Mouse (Mus musculus): ENCODE data around the gene Fstl5.
"Not testable (repeated sequence)": the region's sequence is repeated elsewhere in the genome, so short reads cannot be mapped to it uniquely, and the experiment has no call there.

Gene Fstl5

DNA sequence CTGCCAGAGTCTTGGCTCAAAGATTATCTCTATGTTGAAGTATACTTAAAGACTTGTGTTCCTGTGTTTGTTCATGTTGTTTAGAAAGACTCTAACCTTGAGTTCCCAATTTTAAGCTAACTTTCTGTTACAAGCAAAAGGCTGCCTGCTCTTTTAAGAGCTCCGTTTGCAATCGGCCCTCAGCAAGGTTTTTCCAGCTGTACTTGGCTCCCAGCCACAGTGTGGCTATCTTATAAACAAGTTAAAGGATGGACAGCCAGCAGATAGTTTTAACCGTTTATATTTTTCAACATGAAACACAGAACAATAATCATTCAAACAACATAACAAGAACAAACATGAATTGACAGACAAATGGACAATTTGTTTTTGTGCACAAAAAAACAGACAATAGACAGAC, 433.8 kb downstream of the Fstl5 start:
- not testable (repeated sequence) for DNase-seq (ENCODE audit: extremely low spot score)

DNA sequence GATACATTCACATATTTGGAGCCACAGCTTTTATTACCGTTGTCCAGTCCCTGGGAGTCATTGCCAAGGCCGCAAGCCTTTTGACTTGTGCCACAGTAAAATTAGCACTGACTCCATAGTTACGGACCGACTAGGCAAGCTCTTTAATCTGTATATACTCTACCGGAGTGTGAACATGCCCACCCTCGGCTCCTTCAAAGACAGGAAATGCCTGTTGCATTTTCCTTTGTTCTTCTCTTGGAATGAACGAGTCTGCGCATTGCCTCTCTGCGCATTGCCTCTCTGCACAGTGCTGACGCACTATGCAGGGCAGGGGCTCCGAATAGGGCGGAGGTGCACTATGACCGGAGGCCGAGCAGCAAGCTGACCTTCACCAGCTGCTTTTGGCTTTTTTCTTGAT, 434.7 kb downstream of the Fstl5 start:
- no peak for DNase-seq (ENCODE audit: extremely low spot score)

DNA sequence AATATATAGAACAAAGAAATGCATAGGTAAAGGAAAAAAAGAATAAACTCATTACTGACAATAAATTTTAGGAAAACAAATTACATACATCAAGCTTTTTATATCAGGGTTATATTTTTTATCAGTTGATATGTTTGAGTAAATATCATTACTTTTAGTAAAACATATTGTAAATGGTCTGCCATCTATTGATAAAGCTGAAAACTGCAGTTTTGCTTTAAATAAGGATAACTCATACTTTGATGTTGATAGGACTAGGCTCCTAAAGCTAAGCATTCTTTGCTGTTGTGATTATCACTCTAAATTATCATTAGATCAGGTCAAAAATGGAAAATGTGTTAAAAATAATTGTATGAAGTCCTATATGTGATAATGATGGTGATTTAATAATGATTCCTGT, 493.3 kb downstream of the Fstl5 start:
- DNase-seq (ENCODE audit: extremely low spot score) = no peak

DNA sequence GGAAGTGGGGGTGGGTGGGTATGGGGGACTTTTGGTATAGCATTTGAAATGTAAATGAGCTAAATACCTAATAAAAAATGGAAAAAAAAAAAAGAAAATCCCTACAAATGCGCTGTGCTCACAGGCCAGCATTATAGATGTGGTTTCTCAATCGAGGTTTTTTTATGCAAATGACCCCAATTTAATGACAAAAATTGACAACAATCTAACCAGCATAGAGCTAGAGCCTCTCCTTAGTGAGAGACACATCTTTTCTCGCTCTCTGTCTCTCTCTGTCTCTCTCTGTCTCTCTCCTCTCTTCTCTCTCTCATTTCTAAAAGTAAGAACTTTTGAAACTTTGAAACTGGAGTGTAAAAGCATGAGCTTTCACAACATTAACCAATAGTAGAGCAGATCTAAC, 498.4 kb downstream of the Fstl5 start:
- DNase-seq (ENCODE audit: extremely low spot score) = no peak

DNA sequence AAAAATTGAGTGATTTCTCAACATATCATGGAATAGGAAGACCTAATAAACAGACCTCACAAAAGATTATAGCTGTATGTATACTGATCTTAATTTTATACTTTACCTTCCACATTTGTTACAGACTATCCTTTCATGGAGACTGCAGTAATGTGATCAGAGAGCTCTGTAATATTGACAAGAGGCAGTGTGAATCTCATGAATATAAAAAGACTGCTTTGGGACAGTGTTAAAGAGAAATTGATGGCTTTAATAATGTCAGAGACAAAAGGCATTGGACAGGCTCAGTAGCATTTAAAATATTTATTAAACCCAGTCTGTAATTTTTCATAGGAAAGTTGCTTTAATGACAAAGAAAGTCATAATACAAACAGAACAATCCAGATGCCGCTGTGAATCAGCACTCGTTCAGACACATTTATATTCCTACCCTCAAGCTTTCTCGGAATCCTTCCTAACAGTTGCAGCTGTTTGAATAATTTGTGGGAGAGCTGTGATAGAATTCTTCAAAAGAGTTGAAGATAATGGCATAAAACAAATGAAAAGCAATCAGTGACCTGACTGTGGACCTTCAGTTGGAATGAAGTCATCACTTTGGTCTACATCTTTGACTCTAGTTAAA, 499.0 kb downstream of the Fstl5 start:
- DNase-seq (ENCODE audit: extremely low spot score) = no peak

DNA sequence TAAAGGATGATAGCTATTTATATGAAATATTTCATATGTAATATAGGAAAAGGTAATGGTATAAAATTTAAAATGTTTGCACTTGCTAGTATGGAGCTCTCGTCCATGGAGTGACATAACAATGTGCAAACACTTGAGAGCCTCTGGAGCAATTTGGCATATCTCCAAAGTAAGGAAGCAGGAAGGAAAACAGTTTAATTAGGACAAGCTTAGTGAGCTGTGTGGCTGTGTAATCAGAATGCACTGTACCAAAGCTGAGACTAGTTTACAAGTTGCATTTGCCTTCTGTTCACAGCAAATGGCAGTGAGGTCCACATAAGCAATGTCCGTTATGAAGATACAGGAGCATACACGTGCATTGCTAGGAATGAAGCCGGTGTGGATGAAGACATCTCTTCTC, 519.1 kb downstream of the Fstl5 start:
- no peak for DNase-seq (ENCODE audit: extremely low spot score)

DNA sequence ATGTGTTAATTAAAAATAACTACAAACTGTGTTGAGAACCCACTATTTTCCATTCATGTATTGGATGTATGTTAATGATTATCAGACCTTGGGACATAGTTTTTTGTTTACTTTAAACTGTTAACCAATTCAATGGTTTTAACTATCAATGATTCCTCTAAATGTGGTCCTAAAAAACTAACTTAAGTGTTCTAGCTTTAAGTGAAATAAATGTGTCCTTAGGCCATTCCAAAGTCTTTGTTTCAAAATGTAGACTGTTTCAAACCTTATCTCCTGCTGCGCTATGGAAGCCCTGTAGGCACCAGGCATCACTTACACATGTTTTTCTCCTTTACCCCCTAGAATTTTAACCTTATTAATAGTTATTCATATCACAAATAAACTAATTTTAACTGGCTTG, 546.0 kb downstream of the Fstl5 start:
- DNase-seq (ENCODE audit: extremely low spot score) = no peak

DNA sequence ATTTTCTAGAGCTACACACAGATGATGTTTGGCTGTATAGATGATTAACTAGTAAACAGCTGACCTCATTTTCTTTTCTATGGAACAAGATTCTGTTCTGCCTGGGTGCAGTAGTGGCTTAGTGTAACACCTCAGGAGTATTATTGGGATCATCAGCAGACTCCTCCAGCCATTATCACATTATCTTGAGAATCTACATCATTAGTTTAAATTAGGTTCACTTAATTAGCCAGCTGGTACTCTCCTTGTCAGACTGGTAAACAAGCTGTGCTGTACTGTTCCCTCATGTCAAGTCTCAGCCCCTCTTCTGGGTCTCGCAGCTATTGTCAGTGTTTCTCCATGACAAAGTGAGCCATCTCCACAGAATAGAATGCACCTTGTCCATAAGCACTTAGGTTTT, 580.2 kb downstream of the Fstl5 start:
- DNase-seq (ENCODE audit: extremely low spot score) = no peak

DNA sequence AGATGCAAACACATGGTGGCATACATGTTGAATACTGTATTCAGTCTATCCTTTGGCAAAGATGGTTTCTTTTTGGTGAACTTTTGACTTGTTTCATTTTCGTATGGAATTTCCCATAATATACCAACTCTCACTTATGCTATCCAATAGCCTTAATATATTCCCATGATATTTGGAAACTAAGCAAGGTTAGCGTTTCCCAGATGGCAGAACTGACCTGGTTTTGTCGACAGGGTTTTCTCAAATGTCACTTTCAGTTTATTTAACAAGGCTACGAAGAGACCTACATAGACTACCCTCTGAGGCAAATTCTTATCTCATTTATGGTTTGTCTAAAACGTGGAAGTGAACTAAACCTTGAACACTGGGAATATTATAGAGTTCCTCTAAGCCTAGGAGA, 596.8 kb downstream of the Fstl5 start:
- no peak for DNase-seq (ENCODE audit: extremely low spot score)

DNA sequence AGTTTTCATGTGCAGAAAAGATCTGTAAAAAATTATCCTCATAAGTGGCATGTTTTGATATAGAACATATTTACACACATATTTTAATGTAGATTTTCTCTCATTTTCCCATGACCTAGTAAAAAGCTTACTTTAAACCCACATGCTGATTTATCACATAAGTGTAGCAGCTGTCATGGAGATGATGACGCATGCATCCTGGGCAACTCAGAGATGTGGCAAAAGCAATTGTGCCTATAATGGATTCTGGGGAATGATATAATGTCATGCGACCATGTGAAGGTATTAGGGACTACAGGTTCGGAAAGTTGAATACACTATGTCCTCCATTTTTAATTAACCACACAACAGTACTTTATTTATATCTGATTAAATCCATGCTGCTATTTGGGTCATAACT, 601.9 kb downstream of the Fstl5 start:
- no peak for DNase-seq (ENCODE audit: extremely low spot score)

DNA sequence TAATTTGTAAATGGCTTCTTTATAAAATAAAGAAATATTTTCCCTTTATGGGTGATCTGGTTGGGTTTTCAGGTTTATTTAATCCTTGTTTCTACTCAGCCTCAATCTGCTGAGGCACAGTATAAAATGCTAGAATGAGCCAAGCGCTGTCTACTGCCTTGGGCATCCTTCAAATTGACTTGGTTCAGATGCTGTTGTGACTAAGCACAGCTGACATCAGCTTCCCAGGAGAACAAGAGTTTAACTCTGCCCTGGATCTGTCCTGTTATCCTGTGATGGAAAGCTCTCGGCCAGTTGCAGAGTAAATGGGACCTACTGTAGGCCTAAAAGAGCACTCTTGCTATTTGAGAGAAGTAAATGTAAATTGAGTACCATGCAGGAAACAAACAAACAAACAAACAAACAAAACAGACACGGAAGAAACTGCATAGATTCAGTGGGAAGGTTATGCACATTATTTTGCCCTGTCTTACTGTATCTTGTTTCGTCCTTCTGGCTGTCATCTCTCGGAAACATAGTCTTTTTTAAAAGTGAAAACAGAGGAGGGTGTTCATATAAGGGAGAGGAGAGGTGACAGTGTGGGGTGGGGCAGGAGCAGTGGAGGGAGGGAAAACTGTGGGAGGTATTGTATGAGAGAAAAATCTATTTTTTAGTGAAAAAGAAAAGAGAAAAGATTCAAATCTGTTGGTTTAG, 605.9 kb downstream of the Fstl5 start:
- DNase-seq (ENCODE audit: extremely low spot score) = no peak

DNA sequence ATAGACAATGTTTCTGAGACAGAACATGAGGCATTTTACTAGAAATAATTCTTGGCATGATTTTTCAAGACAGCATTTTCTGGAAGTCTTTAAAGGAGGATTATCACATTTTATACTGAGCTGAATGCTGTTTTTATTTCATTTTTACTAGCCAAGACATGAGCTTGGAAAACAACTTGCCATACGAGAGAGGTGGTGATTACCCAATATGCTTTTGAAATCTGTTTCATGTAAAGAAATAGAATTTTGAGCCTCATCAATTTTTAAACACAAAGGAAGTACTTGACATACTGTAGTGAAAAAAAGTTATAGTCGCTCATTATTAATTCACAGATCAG, 606.4 kb downstream of the Fstl5 start:
- no peak for DNase-seq (ENCODE audit: extremely low spot score)

DNA sequence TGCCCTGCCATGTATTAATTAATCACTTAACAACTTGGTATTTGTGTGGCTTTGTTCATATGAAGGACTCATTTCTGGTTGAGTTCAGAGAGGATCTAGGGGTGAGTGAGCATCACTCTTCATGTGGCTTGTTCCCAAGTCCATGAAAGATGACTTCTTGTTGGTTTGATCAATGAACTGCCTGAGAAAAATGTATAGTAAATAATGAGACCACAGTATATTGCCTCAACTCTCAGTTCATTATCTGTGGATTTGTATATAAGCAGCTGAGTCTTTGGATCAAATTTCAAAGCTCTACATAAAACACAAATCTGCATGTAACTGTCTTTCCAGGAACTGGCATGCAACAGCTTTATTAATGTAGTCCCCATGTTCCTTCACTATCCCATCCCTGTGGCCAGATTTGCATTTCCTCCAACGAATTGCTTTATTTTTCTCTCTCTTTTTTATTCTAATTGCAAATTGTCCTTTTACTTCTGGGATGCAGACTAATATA, 623.1 kb downstream of the Fstl5 start:
- DNase-seq (ENCODE audit: extremely low spot score) = no peak

DNA sequence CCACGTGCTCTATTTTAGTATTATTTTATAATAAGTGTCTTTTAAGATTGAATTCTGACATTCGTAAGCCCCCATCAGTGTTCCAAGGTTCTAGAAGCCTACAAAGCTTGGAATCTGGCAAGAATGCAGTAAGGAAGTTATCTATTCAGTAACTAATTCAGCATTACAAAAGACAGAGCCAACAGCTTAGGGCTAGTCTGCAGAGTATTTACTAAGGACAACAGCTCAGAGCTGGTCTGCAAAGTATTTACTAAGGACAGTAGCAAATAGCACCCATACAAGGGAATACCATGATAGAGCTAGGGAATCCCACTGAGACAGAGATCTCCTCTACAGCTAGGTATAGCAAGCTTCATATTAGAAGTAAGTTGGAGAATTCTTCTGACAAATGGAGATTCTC, 665.2 kb downstream of the Fstl5 start:
- no peak for DNase-seq (ENCODE audit: extremely low spot score)

Data from embryo, embryonic 9.5 days (tissue).